Mouse (Mus musculus) intestine, embryonic 15.5 days (tissue): ENCODE data around the gene Letm1. TPM values are rescaled to one million over a fixed set of nuclear protein-coding genes. Genes with fewer than 3 reads are reported as not detected.

ENCODE experiments used
- ATAC-seq: fragments of 200-750 bp; cut with Nextera tagmentation; 2 replicates; pipeline ENCODE4 v1.8.0; 2017; ENCODE audit warnings: moderate TSS enrichment, moderate library complexity
- H3K27ac ChIP-seq: fragments of 300-500 bp; sonication (generic); 2 replicates; pipeline ENCODE4 v1.5.1; 2015; ENCODE audit warnings: mild to moderate bottlenecking, inconsistent platforms
- H3K27me3 ChIP-seq: fragments of 300-500 bp; sonication (generic); replicated peaks from 2 replicates; pipeline ENCODE4 v1.6.1; 2015; ENCODE audit warnings: inconsistent platforms
- H3K36me3 ChIP-seq: fragments of 300-500 bp; sonication (generic); 2 replicates; pipeline ENCODE4 v1.6.1; 2015; ENCODE audit warnings: inconsistent platforms
- H3K4me1 ChIP-seq: fragments of 300-500 bp; sonication (generic); replicated peaks from 2 replicates; pipeline ENCODE4 v1.6.1; 2015; ENCODE audit warnings: inconsistent platforms
- H3K4me2 ChIP-seq: fragments of 300-500 bp; sonication (generic); replicated peaks from 2 replicates; pipeline ENCODE4 v1.6.1; 2015; ENCODE audit warnings: mild to moderate bottlenecking, inconsistent platforms
- H3K4me3 ChIP-seq: fragments of 300-500 bp; sonication (generic); replicated peaks from 2 replicates; pipeline ENCODE4 v1.5.1; 2015; ENCODE audit warnings: inconsistent platforms
- H3K9ac ChIP-seq: fragments of 300-500 bp; sonication (generic); 2 replicates; pipeline ENCODE4 v1.6.1; 2015; ENCODE audit warnings: inconsistent platforms
- H3K9me3 ChIP-seq: fragments of 300-500 bp; sonication (generic); 2 replicates; pipeline ENCODE4 v1.6.1; 2016; ENCODE audit warnings: inconsistent platforms
- WGBS: fragments of 180-500 bp; shearing (Covaris S2); methylation state at CpG from one replicate; pipeline ENCODE4 v1.1.7; 2015; 5-methylcytosine and 5-hydroxymethylcytosine counted together
- polyA plus RNA-seq: library from polyadenylated mRNA; unstranded; fragments of >200 nt; fragmentation: Nextera tagmentation; extraction: Ambion mirVana; gene quantifications from 2 replicates; pipeline ENCODE4 v1.2.1, GENCODE M21; 2015

The Letm1 gene
- polyA plus RNA-seq, 1 experiment from 2014 or later, result 49.5 TPM

DNA sequence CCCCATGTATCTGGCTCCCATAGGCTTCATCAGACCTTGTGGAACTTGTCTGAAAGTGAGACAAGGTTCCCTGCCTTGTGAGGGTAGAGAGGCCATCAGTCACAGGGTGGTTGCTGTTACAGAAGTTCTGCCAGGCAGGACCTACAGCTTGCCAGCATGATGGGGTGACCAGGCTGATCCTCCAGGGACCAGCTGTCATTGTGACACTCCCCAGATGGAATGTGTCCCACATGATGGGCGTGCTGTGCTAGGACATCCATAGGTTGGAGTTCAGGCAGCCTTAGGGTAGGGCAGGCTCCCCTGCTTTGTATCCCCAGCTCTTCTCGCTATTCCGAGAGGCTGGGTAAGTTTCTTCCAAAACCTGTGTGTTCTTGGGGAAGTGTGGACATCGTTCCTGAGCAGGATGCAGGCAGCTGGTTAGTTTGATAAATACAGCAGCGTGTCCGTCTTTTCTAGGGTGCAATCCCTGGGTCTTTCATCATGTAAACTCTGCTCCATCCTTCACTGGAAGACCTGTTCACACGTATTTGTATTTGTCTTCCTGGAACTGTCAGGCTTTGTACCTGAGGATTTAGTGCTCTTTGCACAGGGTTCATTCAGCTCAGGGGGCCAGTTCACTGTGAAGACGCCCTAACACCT, 61.6 kb downstream of the Letm1 start:
- H3K9ac ChIP-seq, result no peak overlapping the region
- peaks cover 42% of the 10 kb centered on the region for H3K4me1 ChIP-seq
- ATAC-seq, result peak; percentile 5; the same call in 1 of the 2 replicates
- 0 out of 2 replicates have a peak overlapping the region, but pooled peaks have one; percentile 14 for H3K27ac ChIP-seq
- peaks cover 11% of the 10 kb centered on the region for H3K27me3 ChIP-seq
- H3K4me2 ChIP-seq, result peak overlapping the region; percentile 99
- H3K36me3 ChIP-seq, result no peaks in the 10 kb centered on the region
- WGBS, result 15% methylated on average over 8 of the region's 8 CpGs
- peak overlapping the region; percentile 77 for H3K4me3 ChIP-seq
- no peaks in the 10 kb centered on the region for H3K9me3 ChIP-seq

DNA sequence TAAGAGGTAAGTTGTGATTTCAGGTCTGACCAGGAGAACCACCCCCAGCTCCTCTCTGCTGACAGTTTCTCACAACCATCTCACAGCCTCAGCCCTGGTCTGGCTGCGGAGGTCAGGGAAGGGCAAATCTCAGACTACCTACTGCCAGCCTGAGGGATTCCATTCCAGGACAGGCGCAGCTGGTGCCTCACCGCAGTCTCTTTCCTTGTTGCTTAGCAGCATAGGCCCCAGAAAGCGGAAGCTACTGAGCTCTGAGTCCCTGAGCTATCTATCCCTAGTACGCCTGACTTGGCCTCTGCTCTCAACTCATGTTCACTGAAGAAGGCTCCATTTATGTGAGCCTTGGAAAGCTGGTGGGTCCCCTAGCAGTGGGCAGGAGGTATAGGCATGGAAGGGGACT, 64.2 kb downstream of the Letm1 start:
- Histone ChIP-seq H3K4me2 (no peak overlapping the region), H3K36me3 (no peaks in the 10 kb centered on the region), H3K27me3 (peaks cover 7% of the 10 kb centered on the region), H3K9me3 (no peaks in the 10 kb centered on the region), H3K9ac (no peak overlapping the region), H3K4me1 (peaks cover 30% of the 10 kb centered on the region), H3K4me3 (no peak overlapping the region), H3K27ac (no peak overlapping the region)
- no peak for ATAC-seq
- 70% methylated on average over 5 of the region's 5 CpGs for WGBS

DNA sequence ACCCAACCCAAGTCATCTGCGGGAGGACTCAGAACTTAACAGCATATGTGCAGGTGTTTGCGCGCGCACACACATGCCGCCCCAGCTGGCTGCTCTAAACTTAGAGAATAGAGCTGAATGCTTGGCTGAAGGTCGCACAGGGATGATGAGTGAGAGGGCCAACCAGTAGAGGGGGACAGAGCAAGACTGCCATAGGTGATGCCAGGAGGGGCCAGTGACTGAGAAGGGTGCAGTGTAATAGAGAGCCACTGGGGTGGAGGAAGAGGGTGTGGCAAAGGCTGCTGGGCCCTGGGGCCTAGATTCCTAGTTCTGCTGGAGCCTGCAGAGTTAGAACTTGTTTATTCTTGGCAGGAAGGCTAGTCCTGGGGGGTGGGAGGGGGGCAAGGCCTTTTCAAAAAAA, 66.2 kb downstream of the Letm1 start:
- no peaks in the 10 kb centered on the region for H3K9me3 ChIP-seq
- H3K36me3 ChIP-seq, result no peaks in the 10 kb centered on the region
- no peak overlapping the region for H3K9ac ChIP-seq
- no peak overlapping the region for H3K27ac ChIP-seq
- peaks cover 18% of the 10 kb centered on the region for H3K4me1 ChIP-seq
- WGBS, result 73% methylated on average over 6 of the region's 6 CpGs
- no peak overlapping the region for H3K4me3 ChIP-seq
- no peaks in the 10 kb centered on the region for H3K27me3 ChIP-seq
- H3K4me2 ChIP-seq, result no peak overlapping the region
- peak; percentile 54 for ATAC-seq

GRCm38 (mm10) chr5:33715182-33715581, 67.4 kb downstream of the Letm1 start:
- 51% methylated on average over 2 of the region's 2 CpGs for WGBS
- H3K27me3 ChIP-seq, result no peaks in the 10 kb centered on the region
- no peak overlapping the region for H3K4me2 ChIP-seq
- no peak overlapping the region for H3K4me3 ChIP-seq
- 0 out of 2 replicates have a peak, but pooled peaks have one; percentile 16 for ATAC-seq
- no peaks in the 10 kb centered on the region for H3K9me3 ChIP-seq
- H3K36me3 ChIP-seq, result no peaks in the 10 kb centered on the region
- no peak overlapping the region for H3K27ac ChIP-seq
- H3K4me1 ChIP-seq, result peaks cover 8% of the 10 kb centered on the region
- no peak overlapping the region for H3K9ac ChIP-seq

DNA sequence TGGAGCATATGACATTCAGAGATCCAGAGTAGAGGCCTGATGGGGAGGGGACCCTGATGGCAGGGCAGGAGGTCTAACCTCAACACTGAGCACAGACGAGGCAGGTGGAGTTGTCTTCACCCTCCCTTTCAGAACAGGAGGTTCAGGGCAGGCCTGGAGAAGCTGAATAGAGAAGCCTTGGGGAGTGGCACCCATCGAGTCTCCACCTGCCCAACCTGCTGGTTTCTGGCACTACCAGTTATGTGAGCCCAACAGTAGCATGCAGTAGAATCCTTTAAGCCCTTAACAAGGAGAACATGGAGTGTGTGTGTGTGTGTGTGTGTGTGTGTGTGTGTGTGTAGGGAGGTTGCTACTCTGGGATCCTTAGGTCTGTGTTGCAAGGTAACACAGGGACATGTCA, 70.1 kb downstream of the Letm1 start:
- no peak overlapping the region for H3K27ac ChIP-seq
- H3K36me3 ChIP-seq, result no peaks in the 10 kb centered on the region
- no peaks in the 10 kb centered on the region for H3K27me3 ChIP-seq
- no peak overlapping the region for H3K9ac ChIP-seq
- H3K4me2 ChIP-seq, result no peak overlapping the region
- 63% methylated on average over 2 of the region's 2 CpGs for WGBS
- H3K4me3 ChIP-seq, result no peak overlapping the region
- ATAC-seq, result no peak
- peaks cover 8% of the 10 kb centered on the region for H3K4me1 ChIP-seq
- no peaks in the 10 kb centered on the region for H3K9me3 ChIP-seq

DNA sequence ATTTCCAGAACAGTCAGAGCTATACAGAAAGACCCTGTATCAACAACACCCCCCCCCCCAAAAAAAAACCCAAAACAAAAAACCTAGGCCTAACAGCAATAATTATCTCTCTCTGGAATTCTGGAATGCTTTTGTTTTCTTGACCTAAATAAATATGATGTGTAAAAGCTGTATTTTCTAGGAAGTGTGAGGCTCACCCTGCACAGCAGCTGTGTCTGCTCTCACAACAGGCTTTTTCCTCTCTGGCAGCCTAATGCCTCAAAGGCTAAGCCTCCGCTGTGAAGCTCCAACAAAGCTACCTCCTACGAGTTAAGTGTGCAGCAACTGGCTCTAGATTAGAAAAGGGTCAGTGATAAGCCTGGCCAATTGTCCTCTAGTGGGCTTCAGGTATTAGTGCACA, 73.6 kb downstream of the Letm1 start:
- no peak for ATAC-seq
- Histone ChIP-seq H3K9me3 (no peaks in the 10 kb centered on the region), H3K27ac (no peak overlapping the region), H3K4me3 (no peak overlapping the region), H3K4me2 (no peak overlapping the region), H3K36me3 (no peaks in the 10 kb centered on the region), H3K9ac (no peak overlapping the region), H3K4me1 (peaks cover 23% of the 10 kb centered on the region), H3K27me3 (no peaks in the 10 kb centered on the region)
- 41% methylated on average over 2 of the region's 2 CpGs for WGBS

GRCm38 (mm10) chr5:33707163-33707562, 75.5 kb downstream of the Letm1 start:
- ATAC-seq, result no peak
- H3K4me1 ChIP-seq, result peaks cover 23% of the 10 kb centered on the region
- no peak overlapping the region for H3K4me2 ChIP-seq
- H3K27me3 ChIP-seq, result no peaks in the 10 kb centered on the region
- H3K4me3 ChIP-seq, result no peak overlapping the region
- no peaks in the 10 kb centered on the region for H3K9me3 ChIP-seq
- no peaks in the 10 kb centered on the region for H3K36me3 ChIP-seq
- H3K27ac ChIP-seq, result no peak overlapping the region
- WGBS, result 62% methylated on average over 4 of the region's 4 CpGs
- no peak overlapping the region for H3K9ac ChIP-seq

- no peaks in the 10 kb centered on the region; the same call in 1 of the 2 replicates for H3K27me3 ChIP-seq
- no peak overlapping the region for H3K27ac ChIP-seq
- WGBS, result 93% methylated on average over 1 of the region's 1 CpGs
- H3K36me3 ChIP-seq, result no peaks in the 10 kb centered on the region
- ATAC-seq, result no peak
- no peak overlapping the region for H3K9ac ChIP-seq
- no peaks in the 10 kb centered on the region for H3K9me3 ChIP-seq
- H3K4me2 ChIP-seq, result no peak overlapping the region
- no peak overlapping the region for H3K4me3 ChIP-seq
- peaks cover 23% of the 10 kb centered on the region for H3K4me1 ChIP-seq
These were observed 76.3 kb downstream of the Letm1 start for GRCm38 (mm10) chr5:33706350-33706629.

DNA sequence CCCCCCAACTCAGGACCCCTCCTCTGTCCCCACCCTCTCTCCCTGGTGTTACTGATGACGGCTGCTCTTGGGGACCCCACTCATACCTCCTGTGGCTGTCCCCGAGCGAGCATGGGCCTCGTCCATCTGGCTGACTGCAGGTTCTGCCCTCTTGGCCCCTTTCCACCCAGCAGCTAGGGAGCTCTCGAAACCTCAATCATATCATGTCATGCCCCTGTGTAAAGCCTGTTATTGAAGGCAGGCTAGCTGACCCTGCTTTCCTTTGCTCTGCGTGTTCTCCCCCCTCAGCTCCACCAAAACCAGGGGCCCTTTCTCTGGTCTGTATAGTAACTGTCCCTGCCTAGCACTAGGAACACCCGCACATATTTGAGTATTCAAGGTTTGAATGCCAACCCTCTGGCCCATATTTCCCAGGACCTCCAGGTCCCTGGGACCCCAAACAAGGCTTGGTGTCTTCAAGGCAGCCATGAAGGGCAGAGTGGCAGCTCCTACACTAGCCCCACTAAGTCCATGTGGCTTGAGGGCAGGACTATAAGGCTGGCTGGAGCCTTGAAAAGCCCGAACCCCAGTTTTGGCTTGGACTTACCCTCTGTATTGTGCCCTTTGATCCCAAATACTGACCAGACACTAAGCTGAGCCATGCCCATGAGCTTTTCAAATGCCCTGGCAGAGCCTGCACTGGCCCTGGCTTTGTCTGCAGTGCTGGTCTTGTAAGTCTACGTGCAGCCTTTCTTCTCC, 76.8 kb downstream of the Letm1 start:
- no peak overlapping the region for H3K27ac ChIP-seq
- no peaks in the 10 kb centered on the region; the same call in 1 of the 2 replicates for H3K27me3 ChIP-seq
- peaks cover 23% of the 10 kb centered on the region for H3K4me1 ChIP-seq
- ATAC-seq, result no peak
- H3K36me3 ChIP-seq, result no peaks in the 10 kb centered on the region
- H3K4me3 ChIP-seq, result no peak overlapping the region
- no peaks in the 10 kb centered on the region for H3K9me3 ChIP-seq
- no peak overlapping the region for H3K9ac ChIP-seq
- WGBS, result 44% methylated on average over 9 of the region's 9 CpGs
- no peak overlapping the region; the same call in 1 of the 2 replicates for H3K4me2 ChIP-seq

DNA sequence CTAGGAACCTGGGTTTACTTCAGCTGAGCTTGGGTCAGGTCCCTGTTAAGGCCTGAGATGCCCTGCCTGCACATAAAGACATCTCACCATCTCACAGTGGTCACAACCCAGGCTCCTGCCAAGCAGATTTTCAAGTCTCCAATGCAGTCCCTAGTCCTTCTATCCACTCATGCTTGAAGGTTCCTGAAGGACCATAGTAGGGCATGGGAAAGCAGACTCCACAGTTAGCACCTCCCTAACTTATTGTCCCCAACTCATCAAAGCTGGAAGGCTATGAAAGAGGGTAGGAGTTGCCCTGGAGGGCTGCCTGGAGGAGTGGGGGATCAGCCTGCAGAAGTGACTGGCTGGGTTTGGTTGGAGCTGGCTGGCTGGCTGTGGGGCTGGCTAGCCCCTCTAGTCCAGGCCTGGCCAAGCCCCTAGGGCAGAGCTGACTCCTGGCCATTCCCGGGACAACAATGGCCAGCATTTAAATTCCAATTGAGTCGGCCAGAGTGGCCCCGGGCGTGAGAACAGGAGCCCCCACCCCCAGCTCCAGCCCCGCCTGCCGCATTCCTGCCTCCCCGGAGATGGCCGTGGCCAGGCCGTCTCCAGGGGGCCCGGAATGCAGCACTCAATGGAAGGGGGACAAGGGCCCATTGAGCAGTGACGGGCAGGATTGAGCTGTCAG, 77.5 kb downstream of the Letm1 start:
- Histone ChIP-seq H3K36me3 (no peaks in the 10 kb centered on the region), H3K4me1 (peaks cover 23% of the 10 kb centered on the region), H3K4me3 (no peak overlapping the region), H3K9ac (no peak overlapping the region), H3K27ac (no peak overlapping the region), H3K9me3 (no peaks in the 10 kb centered on the region), H3K4me2 (no peak overlapping the region; the same call in 1 of the 2 replicates), H3K27me3 (no peaks in the 10 kb centered on the region; the same call in 1 of the 2 replicates)
- 17% methylated on average over 11 of the region's 11 CpGs for WGBS
- ATAC-seq, result 0 out of 2 replicates have a peak, but pooled peaks have one; percentile 42

DNA sequence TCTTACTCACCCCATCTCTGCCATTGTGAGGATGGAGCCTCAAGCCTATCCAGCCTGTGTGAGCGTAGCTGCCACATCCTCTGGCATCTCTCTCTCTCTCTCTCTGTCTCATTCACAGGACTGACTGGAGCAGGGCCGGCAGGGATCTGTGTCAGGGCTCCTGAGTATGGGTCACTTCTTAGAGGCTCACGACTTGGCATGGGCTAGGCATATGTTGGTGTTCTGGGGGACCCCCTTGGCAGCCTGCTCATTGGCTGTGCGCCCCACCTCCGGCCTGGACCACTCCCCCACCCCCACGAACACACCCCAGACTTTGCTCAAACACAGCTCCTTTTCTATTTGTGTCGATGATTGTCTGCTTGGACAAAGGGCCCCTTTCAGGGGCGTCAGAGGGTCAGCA, 78.6 kb downstream of the Letm1 start:
- Histone ChIP-seq H3K27me3 (no peaks in the 10 kb centered on the region; the same call in 1 of the 2 replicates), H3K36me3 (no peaks in the 10 kb centered on the region), H3K4me3 (no peak overlapping the region), H3K9ac (no peak overlapping the region), H3K9me3 (no peaks in the 10 kb centered on the region), H3K4me1 (peaks cover 23% of the 10 kb centered on the region), H3K27ac (no peak overlapping the region), H3K4me2 (no peak overlapping the region)
- WGBS, result 63% methylated on average over 8 of the region's 8 CpGs
- ATAC-seq, result no peak

- H3K9ac ChIP-seq, result no peak overlapping the region
- no peaks in the 10 kb centered on the region for H3K9me3 ChIP-seq
- H3K4me1 ChIP-seq, result peaks cover 34% of the 10 kb centered on the region
- 83% methylated on average over 11 of the region's 11 CpGs for WGBS
- no peak overlapping the region for H3K4me3 ChIP-seq
- H3K27ac ChIP-seq, result no peak overlapping the region
- no peak overlapping the region for H3K4me2 ChIP-seq
- ATAC-seq, result no peak
- no peaks in the 10 kb centered on the region; the same call in 1 of the 2 replicates for H3K27me3 ChIP-seq
- H3K36me3 ChIP-seq, result no peaks in the 10 kb centered on the region
These were observed 80.8 kb downstream of the Letm1 start for GRCm38 (mm10) chr5:33701832-33702231.
